Mouse (Mus musculus): ENCODE results near the gene Clstn3. TPM values are rescaled to one million over a fixed set of nuclear protein-coding genes. Genes with fewer than 3 reads are reported as not detected.
"Not testable (repeated sequence)": the region's sequence is repeated elsewhere in the genome, so short reads cannot be mapped to it uniquely, and the experiment has no call there.

Gene Clstn3
- polyA plus RNA-seq, 1 experiment from 2014 or later, result 2.0 TPM

DNA sequence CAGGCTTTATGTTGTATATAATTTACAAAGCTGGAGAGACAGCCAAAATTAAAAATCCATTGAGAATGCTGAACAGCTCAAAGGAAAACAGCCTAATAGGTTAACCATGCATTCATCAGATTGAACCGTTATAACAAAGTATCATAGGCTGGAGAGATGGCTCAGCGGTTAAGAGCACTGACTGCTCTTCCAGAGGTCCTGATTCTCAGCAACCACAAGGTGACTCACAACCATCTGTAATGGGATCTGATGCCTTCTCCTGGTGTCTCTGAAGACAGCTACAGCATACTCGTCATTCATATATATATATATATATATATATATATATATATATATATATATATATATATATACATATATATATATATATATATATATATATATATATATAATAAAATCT lies 19.2 kb upstream of the Clstn3 start:
- not testable (repeated sequence) for ATAC-seq (ENCODE audit: low read depth); H3K4me3 ChIP-seq (ENCODE audit: low read length); H3K27me3 ChIP-seq (ENCODE audit: control insufficient read depth, insufficient read depth, low read depth, low read length); H3K9ac ChIP-seq (ENCODE audit: low read length); H3K4me1 ChIP-seq (replicated peaks; ENCODE audit: control insufficient read depth, insufficient read depth, low read length); H3K27ac ChIP-seq (ENCODE audit: low read length); H3K36me3 ChIP-seq (ENCODE audit: control insufficient read depth, insufficient read depth, low read length); H3K4me2 ChIP-seq (ENCODE audit: low read depth, low read length); H3K9me3 ChIP-seq (ENCODE audit: control insufficient read depth, low read length)
- 78% methylated on average over 3 of the region's 3 CpGs for WGBS

DNA sequence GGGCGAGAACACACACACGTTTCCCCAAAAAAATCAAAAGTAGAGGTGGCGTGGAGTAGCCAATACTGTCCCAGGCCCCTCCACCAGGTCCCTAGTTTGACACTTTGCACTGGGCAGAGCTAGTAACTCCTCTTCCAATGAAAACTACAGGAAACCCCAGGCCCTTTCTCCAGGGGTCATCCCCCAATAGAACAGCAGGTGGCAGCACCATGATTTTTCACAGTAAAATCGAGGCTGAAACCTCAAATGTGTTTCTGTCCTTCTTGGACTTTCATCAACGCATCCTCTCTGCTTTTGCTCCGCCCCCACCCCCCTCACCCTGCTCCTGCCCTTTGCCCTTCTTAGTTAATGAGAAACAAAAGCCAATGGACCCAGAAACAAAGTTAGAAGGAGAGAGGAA lies 17.0 kb upstream of the Clstn3 start:
- H3K4me2 ChIP-seq (ENCODE audit: low read depth, low read length), result no peak overlapping the region
- H3K9me3 ChIP-seq (ENCODE audit: control insufficient read depth, low read length), result no peaks in the 10 kb centered on the region
- peaks cover 15% of the 10 kb centered on the region for H3K4me1 ChIP-seq (replicated peaks; ENCODE audit: control insufficient read depth, insufficient read depth, low read length)
- 33% methylated on average over 6 of the region's 6 CpGs for WGBS
- no peaks in the 10 kb centered on the region for H3K27me3 ChIP-seq (ENCODE audit: control insufficient read depth, insufficient read depth, low read depth, low read length)
- ATAC-seq (ENCODE audit: low read depth), result no peak
- no peaks in the 10 kb centered on the region for H3K36me3 ChIP-seq (ENCODE audit: control insufficient read depth, insufficient read depth, low read length)
- H3K4me3 ChIP-seq (ENCODE audit: low read length), result no peak overlapping the region
- H3K9ac ChIP-seq (ENCODE audit: low read length), result no peak overlapping the region
- no peak overlapping the region for H3K27ac ChIP-seq (ENCODE audit: low read length)

DNA sequence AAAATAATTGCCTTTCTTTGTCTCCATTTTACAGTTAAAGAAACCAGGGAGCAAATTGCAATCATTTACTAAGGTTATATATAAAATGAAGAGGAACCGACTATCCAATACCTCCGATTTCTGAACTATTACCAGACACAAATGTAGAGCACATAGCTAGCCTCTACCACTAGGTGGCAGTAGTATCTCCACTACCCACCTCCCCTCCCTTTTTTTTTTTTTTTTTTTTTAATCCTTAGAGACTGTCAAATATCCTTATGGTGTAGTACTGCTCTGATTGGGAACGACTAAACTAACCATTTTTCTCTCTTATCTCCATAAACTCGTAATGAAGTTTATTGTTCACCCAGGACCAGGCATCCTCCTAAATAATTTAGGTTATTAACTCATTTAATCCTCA lies 15.7 kb upstream of the Clstn3 start:
- no peak overlapping the region for H3K4me3 ChIP-seq (ENCODE audit: low read length)
- H3K27me3 ChIP-seq (ENCODE audit: control insufficient read depth, insufficient read depth, low read depth, low read length), result no peaks in the 10 kb centered on the region
- no peak for ATAC-seq (ENCODE audit: low read depth)
- no peak overlapping the region for H3K9ac ChIP-seq (ENCODE audit: low read length)
- WGBS, result 53% methylated on average over 4 of the region's 4 CpGs
- H3K4me1 ChIP-seq (replicated peaks; ENCODE audit: control insufficient read depth, insufficient read depth, low read length), result peaks cover 15% of the 10 kb centered on the region
- H3K9me3 ChIP-seq (ENCODE audit: control insufficient read depth, low read length), result no peaks in the 10 kb centered on the region
- H3K4me2 ChIP-seq (ENCODE audit: low read depth, low read length), result no peak overlapping the region
- no peaks in the 10 kb centered on the region for H3K36me3 ChIP-seq (ENCODE audit: control insufficient read depth, insufficient read depth, low read length)
- H3K27ac ChIP-seq (ENCODE audit: low read length), result no peak overlapping the region

DNA sequence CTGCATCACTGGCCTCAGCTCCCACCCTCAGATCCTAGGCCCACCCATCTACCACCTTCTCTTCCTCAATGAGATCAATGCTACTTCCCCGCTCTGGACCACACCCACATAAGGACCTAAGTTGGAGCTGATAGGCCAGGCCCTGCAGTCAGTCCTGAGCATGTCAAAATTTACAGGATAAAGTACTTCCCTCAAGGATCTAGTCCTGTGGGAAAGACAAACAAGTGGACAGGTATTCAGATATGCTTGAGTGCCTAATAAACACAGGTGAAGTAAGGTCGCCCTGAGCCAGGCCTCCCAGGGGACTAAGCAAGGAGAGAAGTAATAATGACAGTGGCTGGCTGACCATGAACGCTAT lies 15.0 kb upstream of the Clstn3 start:
- Histone ChIP-seq H3K9me3 (ENCODE audit: control insufficient read depth, low read length) (no peaks in the 10 kb centered on the region), H3K9ac (ENCODE audit: low read length) (no peak overlapping the region), H3K4me2 (ENCODE audit: low read depth, low read length) (no peak overlapping the region), H3K27me3 (ENCODE audit: control insufficient read depth, insufficient read depth, low read depth, low read length) (no peaks in the 10 kb centered on the region), H3K4me1 (replicated peaks; ENCODE audit: control insufficient read depth, insufficient read depth, low read length) (peaks cover 12% of the 10 kb centered on the region), H3K36me3 (ENCODE audit: control insufficient read depth, insufficient read depth, low read length) (no peaks in the 10 kb centered on the region), H3K4me3 (ENCODE audit: low read length) (no peak overlapping the region), H3K27ac (ENCODE audit: low read length) (no peak overlapping the region)
- no peak for ATAC-seq (ENCODE audit: low read depth)
- WGBS, result 72% methylated on average over 3 of the region's 3 CpGs

DNA sequence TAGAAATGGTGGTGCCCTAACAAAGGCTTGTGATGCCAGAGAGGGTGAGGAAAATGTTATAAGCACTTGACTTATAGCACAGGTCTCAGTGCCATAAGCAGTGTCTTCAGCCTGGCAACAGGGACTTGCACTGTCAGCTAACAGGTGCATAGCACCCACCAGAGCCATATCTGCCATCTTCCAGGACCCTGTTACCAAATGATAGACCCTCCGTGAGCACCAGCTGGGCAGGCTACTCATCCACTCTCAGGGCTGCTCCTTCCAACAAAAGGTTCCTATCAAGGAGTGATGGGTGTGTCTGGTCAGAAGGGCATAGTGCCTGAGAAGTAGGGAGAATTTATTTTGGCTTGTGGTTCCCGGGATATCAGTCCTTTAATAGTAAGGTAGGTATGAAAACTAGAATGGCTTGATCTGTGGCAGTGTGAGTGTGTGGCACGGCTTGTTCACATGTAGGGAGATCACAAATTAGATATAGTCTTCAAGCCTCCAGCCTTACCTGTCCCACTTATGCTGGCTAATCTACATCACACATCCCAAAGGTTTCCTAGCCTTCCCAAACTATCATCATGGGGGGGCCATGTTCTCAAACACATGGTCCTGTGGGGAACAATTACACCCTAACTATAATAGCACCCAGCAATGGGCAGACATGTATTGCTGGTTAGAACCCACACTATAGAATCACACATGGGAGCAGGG lies 14.4 kb upstream of the Clstn3 start:
- WGBS, result 85% methylated on average over 3 of the region's 3 CpGs

DNA sequence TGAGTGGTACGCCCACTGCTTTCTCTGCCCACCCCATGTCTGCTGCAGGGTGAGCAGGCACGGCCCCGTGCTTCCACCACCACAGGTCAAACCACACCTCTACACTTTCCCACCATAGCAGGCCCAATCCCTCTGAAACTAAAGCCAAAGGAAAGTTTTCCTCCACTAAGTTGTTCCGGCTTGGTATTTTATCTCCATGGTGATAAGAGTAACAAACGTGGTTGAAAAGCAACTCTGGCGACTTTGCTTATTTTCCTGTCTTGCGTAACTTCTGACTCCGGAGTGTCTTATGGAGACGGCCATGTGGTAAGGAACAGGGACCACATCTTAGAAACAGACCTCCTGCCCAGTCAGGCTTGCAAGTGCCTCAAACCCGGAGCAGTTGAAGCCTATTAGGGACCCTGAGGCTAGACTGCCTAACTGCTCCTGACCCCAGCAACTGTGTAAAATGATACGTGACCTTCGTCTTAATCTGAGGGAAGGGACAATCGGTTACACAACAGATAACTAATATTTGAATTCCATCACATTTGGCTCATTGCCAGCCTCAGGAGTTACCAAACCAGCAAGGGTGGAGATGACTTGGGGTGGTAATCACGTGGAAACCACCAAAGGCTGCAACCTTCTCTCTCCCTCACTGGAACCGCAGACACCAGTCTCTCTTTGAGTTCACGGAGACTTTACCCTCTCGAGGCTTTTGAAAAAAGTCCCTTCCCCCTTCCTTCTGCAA lies 13.5 kb upstream of the Clstn3 start:
- H3K4me2 ChIP-seq (ENCODE audit: low read depth, low read length), result peak overlapping the region; percentile 26; the same call in 1 of the 2 replicates
- H3K36me3 ChIP-seq (ENCODE audit: control insufficient read depth, insufficient read depth, low read length), result no peaks in the 10 kb centered on the region
- WGBS, result 28% methylated on average over 17 of the region's 17 CpGs
- peak; percentile 75 for ATAC-seq (ENCODE audit: low read depth)
- H3K9ac ChIP-seq (ENCODE audit: low read length), result no peak overlapping the region
- no peaks in the 10 kb centered on the region for H3K27me3 ChIP-seq (ENCODE audit: control insufficient read depth, insufficient read depth, low read depth, low read length)
- H3K4me1 ChIP-seq (replicated peaks; ENCODE audit: control insufficient read depth, insufficient read depth, low read length), result peaks cover 12% of the 10 kb centered on the region
- no peak overlapping the region for H3K27ac ChIP-seq (ENCODE audit: low read length)
- H3K9me3 ChIP-seq (ENCODE audit: control insufficient read depth, low read length), result no peaks in the 10 kb centered on the region
- no peak overlapping the region for H3K4me3 ChIP-seq (ENCODE audit: low read length)

More for the DNA sequence above, 14.4 kb upstream of the Clstn3 start:
- ATAC-seq (ENCODE audit: low read depth), result no peak
- H3K9ac ChIP-seq (ENCODE audit: low read length), result no peak overlapping the region
- H3K27ac ChIP-seq (ENCODE audit: low read length), result no peak overlapping the region
- peaks cover 12% of the 10 kb centered on the region for H3K4me1 ChIP-seq (replicated peaks; ENCODE audit: control insufficient read depth, insufficient read depth, low read length)
- H3K27me3 ChIP-seq (ENCODE audit: control insufficient read depth, insufficient read depth, low read depth, low read length), result no peaks in the 10 kb centered on the region
- H3K9me3 ChIP-seq (ENCODE audit: control insufficient read depth, low read length), result no peaks in the 10 kb centered on the region
- no peaks in the 10 kb centered on the region for H3K36me3 ChIP-seq (ENCODE audit: control insufficient read depth, insufficient read depth, low read length)
- no peak overlapping the region for H3K4me3 ChIP-seq (ENCODE audit: low read length)
- H3K4me2 ChIP-seq (ENCODE audit: low read depth, low read length), result no peak overlapping the region

DNA sequence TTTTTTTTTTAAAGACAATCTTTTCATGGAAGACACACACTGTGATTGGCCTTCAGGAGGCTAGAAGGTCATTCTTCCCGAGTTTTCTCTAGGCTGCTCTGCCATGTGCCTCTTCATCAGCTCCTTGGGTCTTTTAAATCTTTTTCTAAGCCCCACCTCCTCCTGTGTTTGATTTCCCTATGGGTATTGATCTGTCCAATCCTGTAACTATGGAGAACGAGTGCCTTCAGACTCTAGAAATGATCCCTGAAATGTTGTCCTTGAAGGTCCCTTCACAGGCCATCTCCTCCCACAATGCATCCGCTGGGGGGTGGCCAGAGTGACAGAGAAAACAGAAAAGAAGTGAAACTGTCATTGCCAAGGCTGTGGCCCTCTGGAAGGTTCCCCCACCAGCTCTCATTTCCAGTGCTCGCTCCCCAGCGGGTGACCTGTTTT lies 12.6 kb upstream of the Clstn3 start:
- no peak overlapping the region for H3K4me3 ChIP-seq (ENCODE audit: low read length)
- whole genome bisulfite sequencing, result 52% methylated on average over 5 of the region's 5 CpGs
- no peak overlapping the region for H3K4me2 ChIP-seq (ENCODE audit: low read depth, low read length)
- peaks cover 12% of the 10 kb centered on the region for H3K4me1 ChIP-seq (replicated peaks; ENCODE audit: control insufficient read depth, insufficient read depth, low read length)
- H3K27ac ChIP-seq (ENCODE audit: low read length), result no peak overlapping the region
- H3K36me3 ChIP-seq (ENCODE audit: control insufficient read depth, insufficient read depth, low read length), result no peaks in the 10 kb centered on the region
- no peak overlapping the region for H3K9ac ChIP-seq (ENCODE audit: low read length)
- no peaks in the 10 kb centered on the region for H3K9me3 ChIP-seq (ENCODE audit: control insufficient read depth, low read length)
- no peak for ATAC-seq (ENCODE audit: low read depth)
- no peaks in the 10 kb centered on the region for H3K27me3 ChIP-seq (ENCODE audit: control insufficient read depth, insufficient read depth, low read depth, low read length)

DNA sequence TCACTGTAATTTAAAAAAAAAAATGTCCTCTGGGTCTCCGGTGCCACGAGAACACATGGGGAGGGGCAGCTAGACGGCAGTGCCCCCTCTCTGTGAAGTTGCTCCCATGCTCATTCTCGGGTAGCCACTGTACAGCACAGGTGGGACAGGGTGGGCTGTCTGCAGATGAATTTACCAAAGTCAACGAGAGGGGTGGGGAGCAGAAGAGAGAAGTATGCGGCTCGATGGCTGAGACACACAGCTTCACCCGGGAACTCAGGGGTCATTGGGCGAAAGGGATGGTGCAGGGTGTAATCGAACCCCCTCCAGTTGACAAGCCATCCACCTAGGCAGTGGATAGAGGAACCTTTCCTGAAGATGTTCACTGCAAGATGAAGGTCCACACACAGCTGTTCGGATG lies 12.2 kb upstream of the Clstn3 start:
- H3K9ac ChIP-seq (ENCODE audit: low read length), result no peak overlapping the region
- H3K36me3 ChIP-seq (ENCODE audit: control insufficient read depth, insufficient read depth, low read length), result no peaks in the 10 kb centered on the region
- no peak for ATAC-seq (ENCODE audit: low read depth)
- H3K27ac ChIP-seq (ENCODE audit: low read length), result no peak overlapping the region
- peaks cover 12% of the 10 kb centered on the region for H3K4me1 ChIP-seq (replicated peaks; ENCODE audit: control insufficient read depth, insufficient read depth, low read length)
- no peak overlapping the region for H3K4me2 ChIP-seq (ENCODE audit: low read depth, low read length)
- H3K27me3 ChIP-seq (ENCODE audit: control insufficient read depth, insufficient read depth, low read depth, low read length), result no peaks in the 10 kb centered on the region
- no peak overlapping the region for H3K4me3 ChIP-seq (ENCODE audit: low read length)
- WGBS, result 77% methylated on average over 11 of the region's 11 CpGs
- H3K9me3 ChIP-seq (ENCODE audit: control insufficient read depth, low read length), result no peaks in the 10 kb centered on the region

DNA sequence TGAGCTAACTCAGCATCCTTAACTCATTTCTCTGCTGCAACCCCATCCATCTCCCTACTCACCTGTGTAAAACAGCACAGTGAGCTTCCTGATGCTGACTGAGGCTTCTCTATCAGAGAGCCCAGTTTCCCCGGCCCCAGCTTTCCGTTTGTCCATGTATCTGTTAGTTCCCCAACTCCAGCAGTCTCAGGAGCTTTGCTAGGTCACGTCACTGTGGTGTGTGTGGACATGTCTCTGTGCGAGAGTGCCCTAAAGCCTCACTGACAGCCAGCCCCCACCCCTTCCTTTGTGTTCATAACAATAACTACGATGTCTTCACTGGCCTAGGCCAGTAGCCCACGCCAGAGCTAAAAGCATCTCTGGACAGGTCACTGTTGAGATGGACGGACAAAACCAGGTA lies 11.6 kb upstream of the Clstn3 start:
- Histone ChIP-seq H3K4me3 (ENCODE audit: low read length) (no peak overlapping the region), H3K9me3 (ENCODE audit: control insufficient read depth, low read length) (no peaks in the 10 kb centered on the region), H3K4me2 (ENCODE audit: low read depth, low read length) (no peak overlapping the region), H3K4me1 (replicated peaks; ENCODE audit: control insufficient read depth, insufficient read depth, low read length) (peaks cover 12% of the 10 kb centered on the region), H3K9ac (ENCODE audit: low read length) (no peak overlapping the region), H3K27ac (ENCODE audit: low read length) (no peak overlapping the region), H3K36me3 (ENCODE audit: control insufficient read depth, insufficient read depth, low read length) (no peaks in the 10 kb centered on the region), H3K27me3 (ENCODE audit: control insufficient read depth, insufficient read depth, low read depth, low read length) (no peaks in the 10 kb centered on the region)
- WGBS, result 76% methylated on average over 7 of the region's 7 CpGs
- ATAC-seq (ENCODE audit: low read depth), result no peak
